Mouse (Mus musculus): ENCODE data around the gene Jun.

- TF ChIP-seq CTCF (IDR thresholded peaks at IDR 0.05; ENCODE audit: control insufficient read depth, insufficient read depth, insufficient read length) = no peak
- no peak for TF ChIP-seq FOSL1 (IDR thresholded peaks at IDR 0.05; ENCODE audit: insufficient read depth, low read length, poor library complexity, severe bottlenecking)
- TF ChIP-seq MYOD1 (IDR thresholded peaks at IDR 0.05; ENCODE audit: control insufficient read depth, insufficient read length, low read depth) = no peak
- TF ChIP-seq MAX (IDR thresholded peaks at IDR 0.05) = no peak
- TF ChIP-seq CEBPB (IDR thresholded peaks at IDR 0.05; ENCODE audit: low read depth) = no peak
- TF ChIP-seq MYOG (IDR thresholded peaks at IDR 0.05; ENCODE audit: control insufficient read depth, extremely low read depth, insufficient read length) = no peak
- TF ChIP-seq USF1 (IDR thresholded peaks at IDR 0.05; ENCODE audit: low read depth) = no peak
Measured at GRCm38 (mm10) chr4:95094700-95095113, 42.7 kb upstream of the Jun start.

Data from C2C12 (cell line).